Mouse (Mus musculus) natural killer cell, adult 2 months (primary cell): ENCODE data around the gene Angptl1.

ENCODE experiments used
- DNase-seq, 2 experiments: peaks; one replicate each; pipeline ENCODE4 v3.0.0; 2022; ENCODE audit warnings: low spot score in 2 of 2

Gene Angptl1

GRCm38 (mm10) chr1:156838177-156838576 is at the start of gene Angptl1:
Gene Angptl1, plus strand, starts transcription at chr1:156838562.
- no peak for DNase-seq

DNA sequence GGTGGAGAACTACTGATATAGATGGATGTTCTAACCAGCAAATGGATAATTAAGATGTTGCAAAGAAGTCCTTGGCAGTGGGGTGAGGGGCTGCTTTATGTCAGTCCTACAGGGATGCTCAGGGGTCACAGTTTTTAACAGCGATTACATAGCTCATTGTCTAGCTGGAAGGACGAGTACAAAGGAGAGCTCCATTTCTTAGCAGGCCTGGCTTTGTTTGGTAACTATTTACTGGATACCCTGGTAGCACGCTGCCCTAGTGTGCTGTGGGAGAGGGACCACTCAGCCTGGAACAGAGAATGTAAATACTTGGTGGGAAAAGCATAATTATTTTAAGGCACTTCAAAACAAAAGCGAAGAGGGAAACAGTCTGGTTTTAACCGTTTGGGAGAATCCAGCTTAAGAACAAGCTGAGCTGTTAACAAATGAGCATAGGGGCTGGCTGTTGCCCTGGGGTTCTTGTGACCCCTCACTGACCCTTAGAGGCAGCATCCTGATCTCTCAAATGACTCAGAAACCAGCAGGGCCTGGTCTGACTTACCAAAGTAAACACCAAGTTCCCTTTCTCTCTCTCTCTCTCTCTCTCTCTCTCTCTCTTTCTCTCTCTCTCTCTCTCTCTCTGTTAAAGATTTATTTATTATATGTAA is 48.4 kb upstream of the Angptl1 start:
- DNase-seq, result no peak

GRCm38 (mm10) chr1:156796251-156796650 is 42.1 kb upstream of the Angptl1 start:
- no peak for DNase-seq

GRCm38 (mm10) chr1:156801276-156801675 is 37.1 kb upstream of the Angptl1 start:
- no peak for DNase-seq

- no peak for DNase-seq
These were observed 30.0 kb upstream of the Angptl1 start for GRCm38 (mm10) chr1:156808332-156808731.

DNA sequence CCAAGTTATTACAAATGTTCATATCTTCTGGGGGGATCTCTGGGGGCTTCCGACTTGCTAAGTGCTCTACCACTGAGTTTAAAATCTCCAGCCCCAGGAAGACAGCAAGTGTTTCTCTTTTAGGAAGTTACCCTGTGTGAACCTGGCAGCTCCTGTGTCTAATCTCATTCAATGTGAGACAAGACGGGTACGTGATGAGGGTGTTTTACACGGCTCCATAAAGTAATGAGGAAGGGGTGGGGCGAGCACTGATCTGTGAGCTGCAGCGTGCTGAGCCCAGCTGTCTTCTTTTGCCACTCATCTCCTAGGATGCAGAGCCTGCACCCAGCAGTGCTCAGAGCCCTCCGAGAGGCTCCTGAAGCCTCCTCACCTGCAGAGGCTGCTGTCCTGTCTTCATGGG is 26.4 kb upstream of the Angptl1 start:
- DNase-seq, result no peak

DNA sequence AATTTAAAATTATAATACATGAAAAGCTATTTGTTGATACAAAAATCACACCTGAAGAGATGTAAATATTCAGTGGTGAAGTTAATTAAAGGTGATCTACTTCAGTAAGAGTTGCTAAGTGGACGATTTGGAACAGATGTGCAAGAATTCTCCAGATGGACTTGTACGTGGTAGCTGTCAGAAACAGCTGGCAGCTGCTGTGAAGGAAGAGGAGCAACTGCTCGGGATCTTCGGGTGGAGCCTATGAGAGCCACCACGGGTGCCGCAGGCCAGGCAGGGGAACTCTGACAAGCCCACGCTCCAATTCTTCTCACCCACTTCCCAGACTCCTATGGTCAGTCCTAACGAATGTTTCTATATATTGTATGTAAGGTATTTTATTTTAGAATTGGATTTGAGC is 25.6 kb upstream of the Angptl1 start:
- DNase-seq, result no peak

GRCm38 (mm10) chr1:156813485-156813884 is 24.9 kb upstream of the Angptl1 start:
- DNase-seq, result no peak

DNA sequence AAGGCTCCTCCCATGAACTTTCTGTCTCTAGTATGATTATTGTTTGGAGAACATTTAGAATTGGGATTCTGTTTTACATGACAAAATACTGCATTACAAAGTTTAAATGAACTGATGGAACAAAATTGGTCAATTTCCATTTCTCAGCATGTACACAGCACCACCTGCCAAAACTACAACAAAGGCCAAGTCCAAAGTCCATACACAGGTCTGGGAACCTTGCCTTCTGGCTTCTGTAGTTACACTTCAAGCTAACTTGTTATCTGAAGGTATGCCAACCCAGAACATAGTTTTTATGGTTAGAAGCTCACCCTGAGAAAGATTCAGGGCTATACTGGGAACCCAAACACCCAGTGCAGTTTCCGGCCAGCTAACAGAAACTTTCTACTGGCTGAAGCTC is 19.1 kb upstream of the Angptl1 start:
- DNase-seq, result no peak

DNA sequence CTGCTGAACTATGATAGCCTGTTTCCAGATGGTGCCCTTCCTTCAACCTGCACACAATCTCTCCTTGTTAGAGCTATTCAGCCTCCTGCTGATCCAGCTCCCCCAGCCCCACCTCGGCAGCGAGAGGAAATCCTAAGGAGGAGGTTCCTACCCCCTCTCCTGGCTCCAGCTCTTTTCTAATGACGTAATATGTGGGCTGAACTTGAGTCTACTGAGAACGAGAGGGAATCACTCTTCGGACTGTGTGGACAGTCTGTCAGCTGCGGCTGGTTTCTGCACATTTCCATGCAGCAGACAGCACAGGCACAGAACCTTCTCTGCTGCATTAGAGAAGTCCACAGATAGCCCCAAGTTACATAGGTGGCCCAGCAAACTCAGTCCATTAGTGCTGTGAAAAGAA is 333 bp downstream of the Angptl1 start:
- no peak for DNase-seq

DNA sequence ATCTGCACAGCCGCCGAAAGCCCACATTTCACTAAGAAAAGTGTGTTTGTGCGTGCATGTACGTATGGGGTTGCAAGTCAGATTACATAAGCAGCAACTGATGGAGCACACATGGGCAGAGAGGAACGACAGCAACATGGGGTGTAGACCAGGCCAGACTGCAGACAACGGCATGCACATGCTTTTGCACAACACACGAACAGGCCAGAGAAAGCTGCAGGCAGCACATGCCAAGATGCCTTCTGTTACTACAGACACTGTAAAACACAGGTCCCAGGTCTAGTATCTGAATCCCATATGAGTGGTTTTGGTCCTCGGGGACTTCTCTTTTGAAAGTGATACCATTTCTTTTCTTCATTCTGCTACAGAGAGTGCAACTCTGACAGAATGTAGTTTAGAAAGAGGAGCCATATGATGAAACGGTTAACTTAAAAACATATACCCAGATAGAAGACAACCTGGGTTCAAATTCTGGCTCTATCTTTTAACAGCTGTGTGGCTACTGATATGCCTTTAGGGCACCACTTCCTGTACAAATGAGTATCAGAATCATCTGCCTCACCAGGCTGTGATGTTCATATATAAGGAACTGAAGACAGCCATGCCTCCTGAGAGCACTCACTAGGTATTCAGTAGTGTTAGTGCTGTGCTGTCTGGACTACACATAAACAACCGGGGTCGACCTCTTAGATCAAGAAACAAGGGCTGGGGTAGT is 3.4 kb downstream of the Angptl1 start:
- DNase-seq, result no peak

DNA sequence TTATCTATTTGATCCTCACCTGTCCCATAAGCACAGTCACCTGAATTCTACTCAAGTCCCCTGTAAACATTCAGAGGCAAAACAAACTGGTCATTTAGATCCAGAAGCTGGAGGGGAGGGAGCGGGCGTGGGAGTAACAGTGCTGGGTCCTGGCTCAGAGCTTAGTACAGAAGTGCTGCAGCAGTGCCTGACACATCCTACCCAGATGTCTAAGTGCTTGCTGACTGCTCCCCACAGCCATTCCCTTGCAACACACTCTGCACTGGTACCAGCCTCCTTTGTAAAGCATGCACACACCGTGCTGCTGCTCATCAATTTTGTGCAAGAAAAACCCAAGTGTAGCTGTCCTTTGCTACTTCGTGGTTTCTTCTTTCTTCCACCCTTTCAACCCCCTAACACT is 8.7 kb downstream of the Angptl1 start:
- no peak for DNase-seq

- no peak for DNase-seq
These were observed 14.0 kb downstream of the Angptl1 start for GRCm38 (mm10) chr1:156852409-156852808.

DNA sequence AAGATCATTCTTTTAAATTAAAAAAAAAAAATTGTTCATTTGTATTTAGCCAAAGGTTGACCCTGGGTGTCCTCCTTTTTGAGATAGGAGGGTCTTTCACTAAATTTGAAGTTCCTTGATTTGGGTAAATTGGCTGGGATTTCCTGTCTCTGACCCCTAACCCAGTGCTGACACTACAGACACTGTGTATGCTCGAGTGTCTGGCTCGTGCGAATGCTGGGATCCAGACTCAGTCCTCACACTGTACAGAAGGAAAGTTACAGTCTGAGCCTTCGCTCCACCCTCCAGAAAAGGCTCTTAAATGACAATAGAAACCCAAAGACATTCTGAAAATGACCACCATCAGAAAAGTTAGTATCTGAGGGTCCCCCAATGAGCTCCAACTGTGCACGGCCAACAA is 14.5 kb downstream of the Angptl1 start:
- DNase-seq, result no peak

GRCm38 (mm10) chr1:156854558-156854957 is 16.2 kb downstream of the Angptl1 start:
- DNase-seq, result no peak

GRCm38 (mm10) chr1:156856666-156857065 is 18.3 kb downstream of the Angptl1 start:
- no peak for DNase-seq

GRCm38 (mm10) chr1:156859156-156859555 is 20.8 kb downstream of the Angptl1 start:
- DNase-seq, result no peak

DNA sequence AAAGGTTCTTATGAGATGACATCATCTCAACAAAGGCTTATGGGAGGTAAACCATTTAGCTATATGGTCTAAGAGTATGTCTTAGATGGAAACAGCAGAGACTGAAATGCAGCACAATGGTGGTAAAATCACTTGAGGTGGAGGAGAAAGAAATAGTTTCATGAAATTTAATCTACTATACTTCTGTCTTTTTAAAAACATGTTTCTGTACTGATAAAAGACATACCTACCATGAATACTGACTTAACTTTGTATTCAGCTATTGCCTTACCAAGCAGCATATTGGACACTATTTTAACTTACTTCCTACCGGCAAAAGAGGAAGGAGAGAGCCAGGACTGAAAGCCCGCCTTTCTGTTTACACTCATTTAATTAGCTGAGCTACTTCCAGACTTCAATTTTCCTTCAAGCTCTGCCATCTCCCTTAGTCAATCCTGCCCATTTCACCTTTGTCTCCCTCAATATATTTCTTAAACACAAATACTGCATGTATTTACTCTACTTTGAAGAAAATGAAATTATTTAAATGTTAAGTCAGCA is 21.4 kb downstream of the Angptl1 start:
- DNase-seq, result no peak

GRCm38 (mm10) chr1:156860266-156860665 is 21.9 kb downstream of the Angptl1 start:
- DNase-seq, result no peak

DNA sequence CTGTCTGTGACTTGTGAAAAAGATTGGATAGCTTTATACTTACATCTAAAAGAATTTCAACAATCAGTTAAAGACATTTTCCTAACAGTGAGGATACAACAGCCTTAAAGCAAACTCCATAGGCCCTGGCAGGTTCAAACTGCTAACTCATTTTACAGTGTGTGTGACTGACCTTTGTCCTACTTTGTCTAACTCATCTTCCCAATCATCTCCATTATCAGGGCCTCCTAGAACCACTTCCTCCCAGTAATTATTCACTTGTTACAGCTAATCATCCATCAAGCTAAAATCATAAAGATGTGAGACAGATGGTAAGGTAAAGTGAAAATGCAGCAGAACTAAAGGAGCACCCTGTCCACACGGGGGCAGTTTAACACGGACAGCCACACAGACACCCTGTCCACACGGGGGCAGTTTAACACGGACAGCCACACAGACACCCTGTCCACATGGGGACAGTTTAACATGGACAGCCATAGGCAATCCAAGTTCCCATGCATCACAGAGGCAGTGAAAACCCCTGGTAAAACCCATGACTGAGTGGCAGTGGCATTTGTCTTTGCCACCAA is 23.2 kb downstream of the Angptl1 start:
- DNase-seq, result no peak

GRCm38 (mm10) chr1:156863726-156864125 is 25.4 kb downstream of the Angptl1 start:
- DNase-seq, result no peak

GRCm38 (mm10) chr1:156864240-156864639 is 25.9 kb downstream of the Angptl1 start:
- no peak for DNase-seq

GRCm38 (mm10) chr1:156870028-156870427 is 31.7 kb downstream of the Angptl1 start:
- DNase-seq, result no peak
